Mouse (Mus musculus): Measurements from ENCODE around the gene Tex2.
"Not testable (repeated sequence)": the region's sequence is repeated elsewhere in the genome, so short reads cannot be mapped to it uniquely, and the experiment has no call there.

DNA sequence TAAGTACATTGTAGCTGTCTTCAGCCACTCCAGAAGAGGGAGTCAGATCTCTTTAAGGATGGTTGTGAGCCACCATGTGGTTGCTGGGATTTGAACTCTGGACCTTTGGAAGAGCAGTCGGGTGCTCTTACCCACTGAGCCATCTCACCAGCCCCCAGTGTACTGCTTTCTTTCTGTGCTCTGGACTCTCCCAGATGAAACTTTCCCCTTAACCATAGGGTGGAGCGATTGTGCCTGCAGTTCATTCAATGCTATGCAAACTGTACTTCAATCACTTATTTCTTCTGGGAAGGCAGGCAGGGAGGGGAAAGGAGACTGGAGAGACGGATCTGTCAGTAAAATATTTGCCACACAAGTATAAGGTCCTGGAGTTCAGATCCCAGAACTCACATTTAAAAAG, 21.0 kb upstream of the Tex2 start:
- not testable (repeated sequence) for TF ChIP-seq CTCF (conservative IDR thresholded peaks at IDR 0.05; ENCODE audit: insufficient read depth, insufficient read length, low read depth, low read length); POLR2A (IDR thresholded peaks at IDR 0.05; ENCODE audit: low read depth, low read length)
